Comparison of ENCODE assay signal across 8 mouse cellular contexts in the genomic region with DNA sequence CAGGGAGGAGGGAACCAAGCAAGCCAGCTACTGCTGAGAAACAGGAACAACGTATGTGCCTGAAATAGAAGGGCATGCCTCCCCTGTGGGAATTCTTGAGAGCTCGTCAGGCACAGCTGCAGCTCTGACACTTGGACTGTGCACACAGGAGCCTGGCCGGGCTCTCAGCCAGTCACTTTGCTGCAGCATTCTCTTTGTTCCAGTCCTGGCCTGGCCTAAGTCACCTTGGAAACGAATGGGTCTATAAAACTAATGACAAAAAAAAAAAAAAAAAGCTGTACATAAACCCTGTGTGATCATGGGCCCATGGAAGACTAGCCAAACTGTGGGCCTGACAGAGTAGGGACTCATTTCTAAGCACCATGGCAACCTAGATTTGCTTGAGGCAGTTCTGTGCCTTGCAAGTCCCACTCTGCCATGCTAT. TPM values are rescaled to one million over a fixed set of nuclear protein-coding genes. Genes with fewer than 3 reads are reported as not detected.
DNase-seq lines count a peak whose midpoint lies in the region; ATAC-seq and TF ChIP-seq lines count a peak whose summit lies in the region.

No protein-coding gene starts in this region.

- no peaks in the 10 kb centered on the region for H3K27me3 ChIP-seq in forebrain, embryonic 12.5 days
- no peaks in the 10 kb centered on the region for H3K27me3 ChIP-seq in neural tube, embryonic 12.5 days (replicated peaks)

- H3K36me3 ChIP-seq in forebrain, embryonic 12.5 days (replicated peaks), result no peaks in the 10 kb centered on the region
- no peaks in the 10 kb centered on the region for H3K36me3 ChIP-seq in neural tube, embryonic 12.5 days

- TF ChIP-seq CTCF in left cerebral cortex, adult 2 months (IDR thresholded peaks at IDR 0.05), result no peak

- H3K9ac ChIP-seq in forebrain, embryonic 12.5 days, result no peak overlapping the region
- H3K9ac ChIP-seq in neural tube, embryonic 12.5 days, result no peak overlapping the region

- DNase-seq in ovary, postnatal 36 days (ENCODE audit: low spot score), result peak; percentile 12
- no peak for DNase-seq in ovary, adult 18-20 months (ENCODE audit: low spot score)
- peak; percentile 35 to 43 for DNase-seq in heart, postnatal 36 days
- peak; percentile 13 to 19 for DNase-seq in left cerebral cortex, adult 2 months (ENCODE audit: extremely low spot score in 1 of 2, low spot score in 2 of 2)
- DNase-seq in urinary bladder, postnatal 14 days (ENCODE audit: low spot score), result no peak
- no peak for DNase-seq in thymus, postnatal 25 days

- 11% methylated on average over 4 of the region's 4 CpGs for WGBS in forebrain, embryonic 12.5 days
- WGBS in neural tube, embryonic 12.5 days, result 0% methylated on average over 4 of the region's 4 CpGs

- peaks cover 16% of the 10 kb centered on the region for H3K4me1 ChIP-seq in forebrain, embryonic 12.5 days
- peaks cover 17% of the 10 kb centered on the region for H3K4me1 ChIP-seq in neural tube, embryonic 12.5 days

- no peak overlapping the region for H3K4me3 ChIP-seq in forebrain, embryonic 12.5 days (replicated peaks)
- H3K4me3 ChIP-seq in left cerebral cortex, adult 2 months, result no peak overlapping the region
- no peak overlapping the region for H3K4me3 ChIP-seq in neural tube, embryonic 12.5 days

- no peaks in the 10 kb centered on the region for H3K9me3 ChIP-seq in forebrain, embryonic 12.5 days
- H3K9me3 ChIP-seq in neural tube, embryonic 12.5 days, result no peaks in the 10 kb centered on the region

- peak overlapping the region; percentile 56; the same call in 1 of the 2 replicates for H3K27ac ChIP-seq in forebrain, embryonic 12.5 days
- no peak overlapping the region for H3K27ac ChIP-seq in left cerebral cortex, adult 2 months
- no peak overlapping the region for H3K27ac ChIP-seq in neural tube, embryonic 12.5 days

- ATAC-seq in forebrain, embryonic 12.5 days (ENCODE audit: low FRiP score), result peak; percentile 82
- peak; percentile 91 for ATAC-seq in neural tube, embryonic 12.5 days (ENCODE audit: low FRiP score, low read depth)

- intact Hi-C loops in heart, postnatal 36 days (cut with DNase I), result no loop called here
- intact Hi-C loops in left cerebral cortex, adult 2 months (cut with DNase I), result no loop called here

- no peak overlapping the region for H3K4me2 ChIP-seq in forebrain, embryonic 12.5 days
- H3K4me2 ChIP-seq in neural tube, embryonic 12.5 days (replicated peaks), result peak overlapping the region; percentile 9; the same call in 1 of the 2 replicates

RNA-seq across cellular contexts. Expression of a gene that starts 31.8 kb away (rescaled TPM):
- 1.1 and 2.7 TPM in 2 replicates for polyA plus RNA-seq in forebrain, embryonic 12.5 days (2016; fragmentation: Nextera tagmentation; extraction: Ambion mirVana)
- 1 to 10 TPM; 2.5 to 3.2 TPM for total RNA-seq in heart, postnatal 36 days (2021)
- total RNA-seq in left cerebral cortex, adult 2 months (2021), result 1 to 10 TPM; 2.3 to 2.9 TPM
- 2.2 TPM in 2 replicates for polyA plus RNA-seq in neural tube, embryonic 12.5 days (2016; fragmentation: Nextera tagmentation; extraction: Ambion mirVana)

Comparison
In these comparisons a context has a peak if more than half of its experiments do, and no peak if none do; other contexts are left out.
1. DNase-seq: peak in ovary, postnatal 36 days (single experiment), heart, postnatal 36 days (2 of 2) and left cerebral cortex, adult 2 months (2 of 2); none in ovary, adult 18-20 months (single experiment), urinary bladder, postnatal 14 days (single experiment) and thymus, postnatal 25 days (single experiment).